Mouse (Mus musculus): ENCODE results near the gene Gm4187.

The Gm4187 gene

GRCm38 (mm10) chr7:22329617-22330016 lies at the start of gene Gm4187:
TSS of gene Gm4187 (minus strand) at chr7:22329717.
- no CpG with 5 or more reads among the region's 2 CpGs for WGBS

- no CpG with 5 or more reads among the region's 1 CpGs for WGBS
Measured at GRCm38 (mm10) chr7:22370939-22371338, 41.4 kb upstream of the Gm4187 start, which contains the start of gene Gm8660. TSS of gene Gm8660 (minus strand) at chr7:22371039.

All from cerebral cortex, adult 2 months (tissue).